Mouse (Mus musculus): Measurements from ENCODE around the gene Lrrc8b. TPM values are rescaled to one million over a fixed set of nuclear protein-coding genes. Genes with fewer than 3 reads are reported as not detected.

Gene Lrrc8b
- total RNA-seq, 2 experiments from 2014 or later: 105 to 108 TPM

DNA sequence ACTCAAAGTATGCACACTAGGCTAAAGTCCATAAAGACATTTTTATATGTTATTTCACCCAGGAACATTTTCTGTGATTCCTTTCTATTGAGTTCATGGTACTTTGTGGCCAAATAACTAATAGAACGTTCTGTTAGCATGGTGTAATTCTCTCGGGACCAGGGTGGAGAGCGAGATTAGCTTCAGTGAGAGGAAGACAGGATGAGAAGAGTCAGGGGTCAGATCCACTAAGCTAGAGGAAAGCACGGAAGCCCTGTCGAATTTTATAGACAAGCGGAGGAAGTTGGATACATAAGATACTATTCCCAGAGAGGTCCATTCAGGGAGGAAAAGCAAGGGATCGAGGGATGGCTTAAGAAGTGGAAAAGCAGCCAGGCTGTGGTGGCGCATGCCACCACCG, 62.0 kb downstream of the Lrrc8b start:
- intact Hi-C loops (cut with DNase I): no loop called here

DNA sequence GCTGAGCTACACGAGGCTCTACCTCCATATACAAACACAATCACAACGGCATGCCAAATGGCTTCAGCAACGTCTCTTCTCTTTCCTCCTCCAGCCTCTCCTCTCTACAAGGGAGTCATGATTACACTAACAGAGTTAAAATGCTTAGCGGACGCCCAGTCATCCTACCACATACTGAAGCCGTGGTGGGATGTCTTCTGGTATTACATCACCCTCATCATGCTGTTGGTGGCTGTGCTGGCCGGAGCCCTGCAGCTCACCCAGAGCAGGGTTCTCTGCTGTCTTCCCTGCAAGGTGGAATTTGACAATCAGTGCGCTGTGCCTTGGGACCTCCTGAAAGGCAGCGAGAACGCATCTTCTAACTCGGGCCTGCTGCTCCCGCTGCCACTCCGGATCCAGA, 64.1 kb downstream of the Lrrc8b start:
- intact Hi-C loops (cut with DNase I): no loop called here
- no peak for DNase-seq

More for the DNA sequence above, 62.0 kb downstream of the Lrrc8b start:
- DNase-seq: no peak

DNA sequence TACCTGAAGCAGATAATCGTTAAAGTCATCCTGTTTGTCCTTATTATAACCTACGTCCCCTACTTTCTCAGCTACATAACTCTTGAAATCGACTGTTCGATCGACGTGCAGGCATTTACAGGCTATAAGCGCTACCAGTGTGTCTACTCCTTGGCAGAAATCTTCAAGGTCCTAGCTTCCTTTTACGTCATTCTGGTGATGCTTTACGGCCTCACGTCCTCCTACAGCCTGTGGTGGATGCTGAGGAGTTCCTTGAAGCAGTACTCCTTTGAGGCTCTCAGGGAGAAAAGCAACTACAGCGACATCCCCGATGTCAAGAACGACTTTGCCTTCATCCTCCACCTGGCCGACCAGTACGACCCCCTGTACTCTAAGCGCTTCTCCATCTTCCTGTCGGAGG, 65.0 kb downstream of the Lrrc8b start:
- no peak for DNase-seq
- intact Hi-C loops (cut with DNase I): no loop called here

DNA sequence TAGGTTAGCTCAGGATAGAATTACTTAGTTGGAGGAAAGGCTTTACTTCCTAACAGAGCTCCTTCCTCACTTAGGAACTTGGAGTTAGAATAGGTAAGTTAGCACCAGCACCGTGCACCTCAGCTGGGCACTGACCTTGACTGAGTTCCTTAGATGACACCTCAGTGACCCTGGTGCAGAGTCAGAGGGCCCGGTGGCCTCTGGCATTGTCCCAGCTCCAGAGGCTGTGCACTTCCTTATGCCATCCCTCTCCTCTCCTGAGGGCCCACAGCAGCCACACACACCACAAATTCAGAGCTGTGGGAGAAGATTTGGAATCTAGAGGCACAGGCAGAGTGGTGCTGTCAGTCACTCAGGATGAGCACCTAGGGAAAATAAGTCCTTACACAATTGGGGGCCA, 68.1 kb downstream of the Lrrc8b start:
- intact Hi-C loops (cut with DNase I): no loop called here
- no peak for DNase-seq

DNA sequence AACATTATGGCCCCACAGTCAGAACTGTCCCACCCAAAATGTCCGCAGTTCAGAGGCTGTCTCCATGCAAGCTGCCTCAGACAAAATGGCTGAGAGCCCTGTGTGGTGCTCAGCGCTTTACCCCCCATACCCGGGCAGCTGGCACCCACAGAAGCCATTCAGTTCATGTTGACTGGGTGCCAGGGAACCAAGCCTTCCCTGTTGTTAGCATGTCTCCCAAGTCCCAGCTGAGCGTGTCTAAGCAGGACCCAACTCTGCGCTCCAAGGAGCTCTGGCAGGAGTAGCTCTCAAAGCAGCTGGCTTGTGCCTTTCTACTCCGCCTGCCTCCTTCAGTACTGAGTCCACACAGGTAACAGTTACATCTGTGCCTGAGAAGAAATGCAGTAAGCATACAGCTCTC, 68.7 kb downstream of the Lrrc8b start:
- intact Hi-C loops (cut with DNase I): no loop called here
- DNase-seq: peak; percentile 79

DNA sequence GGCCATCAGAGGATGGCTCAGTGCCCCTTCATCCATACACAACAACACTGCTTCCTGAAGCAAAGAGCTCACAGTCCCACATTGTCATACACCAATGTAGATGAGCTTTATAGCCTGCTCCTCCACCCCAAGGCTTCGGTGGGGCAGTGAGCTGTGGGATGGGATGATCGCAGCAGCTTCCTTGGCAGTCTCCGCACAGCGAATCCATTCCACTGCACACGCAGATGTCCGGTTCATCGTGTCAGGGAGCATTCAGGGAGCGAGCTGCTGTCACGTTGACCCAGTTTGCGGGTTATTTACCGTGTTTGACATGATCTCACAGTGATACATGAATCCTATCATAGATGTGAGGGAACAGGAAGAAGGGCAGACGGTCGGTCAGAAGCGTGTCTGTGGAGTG, 69.3 kb downstream of the Lrrc8b start:
- intact Hi-C loops (cut with DNase I): no loop called here
- peak; percentile 52 for DNase-seq

DNA sequence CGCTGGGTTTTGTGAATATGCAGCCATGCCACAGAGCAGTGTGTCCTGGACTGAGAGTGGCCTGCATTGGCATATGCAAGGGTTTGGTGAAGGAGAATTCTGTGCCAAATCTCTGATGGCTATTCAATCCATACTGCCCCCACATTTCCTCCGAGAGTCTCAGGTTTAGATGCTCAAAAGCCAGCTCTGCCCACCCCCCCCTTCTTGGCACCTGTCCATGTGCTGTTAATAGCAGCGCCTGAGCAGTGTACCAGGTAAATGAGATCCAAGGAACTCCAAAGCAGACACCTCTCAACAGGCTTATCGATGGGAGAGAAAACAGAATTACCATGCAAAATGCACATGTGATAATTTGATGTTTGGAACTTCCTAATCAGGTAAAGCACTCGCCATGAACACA, 74.6 kb downstream of the Lrrc8b start:
- DNase-seq: peak; percentile 41
- intact Hi-C loops (cut with DNase I): loop anchor here (5.0 kb wide), 1 partner anchor 83 kb away; no protein-coding TSS in a partner anchor

DNA sequence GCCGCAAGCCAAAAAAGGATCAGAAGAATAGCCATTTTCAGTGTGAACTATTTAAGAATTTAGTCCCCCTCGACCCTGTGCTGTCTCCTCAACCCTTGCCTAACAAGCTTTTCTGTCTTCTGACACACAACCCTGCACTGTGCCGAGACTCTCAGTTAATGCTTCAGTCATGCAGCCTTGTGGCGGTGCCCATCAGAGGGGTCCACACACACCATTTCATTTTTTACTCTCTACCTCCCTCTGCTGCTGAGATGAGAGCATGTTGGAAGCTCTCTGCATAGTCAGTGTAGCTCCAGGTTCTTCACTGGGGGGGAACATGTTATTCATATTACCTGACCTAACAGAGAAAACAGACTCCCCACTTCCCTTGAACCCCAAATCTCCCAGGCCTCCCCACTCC, 75.8 kb downstream of the Lrrc8b start:
- intact Hi-C loops (cut with DNase I): loop anchor here (5.0 kb wide), 1 partner anchor 84 kb away; no protein-coding TSS in a partner anchor
- DNase-seq: peak; percentile 34

DNA sequence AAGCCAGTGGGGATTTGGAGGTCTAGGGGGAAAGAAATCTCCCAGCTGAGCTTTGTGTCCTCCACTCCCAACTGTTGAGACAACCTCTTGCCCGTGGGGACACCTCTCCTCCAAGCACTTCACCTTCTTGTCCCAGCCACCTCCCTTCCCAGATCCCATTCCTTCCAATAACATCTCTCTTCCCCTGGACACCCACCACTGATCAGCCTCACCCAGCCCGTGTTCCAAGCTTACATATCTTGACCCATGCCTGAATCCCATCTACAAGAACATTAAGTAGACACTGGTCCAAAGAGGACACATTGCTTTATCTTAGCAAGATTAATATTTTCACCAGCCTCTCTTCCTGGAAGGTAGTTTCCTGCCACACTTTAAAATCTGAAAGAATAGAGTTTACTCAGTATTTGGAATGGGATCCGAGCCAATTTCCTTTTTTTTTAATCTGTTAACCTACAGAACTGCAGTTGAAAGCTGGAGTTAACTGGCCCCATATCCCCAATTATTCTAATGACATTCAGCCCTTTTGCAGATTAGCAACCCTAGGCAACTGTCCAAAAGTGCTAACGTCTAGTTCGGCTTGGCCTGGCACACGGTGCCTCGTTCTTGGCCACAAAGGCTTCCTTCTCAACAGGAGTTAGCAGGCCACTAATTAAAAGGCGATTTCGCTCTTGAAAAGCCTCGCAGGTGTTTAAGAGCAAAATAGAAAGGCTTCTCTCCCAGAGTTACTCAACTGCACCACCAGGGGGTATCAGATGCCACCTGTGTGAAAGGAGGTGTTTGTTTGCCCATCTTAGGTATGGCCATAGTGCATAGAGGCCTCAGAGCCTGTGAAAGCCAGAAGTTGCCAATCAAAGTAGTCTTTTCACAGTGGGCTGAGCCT, 77.0 kb downstream of the Lrrc8b start:
- DNase-seq: peak; percentile 72

DNA sequence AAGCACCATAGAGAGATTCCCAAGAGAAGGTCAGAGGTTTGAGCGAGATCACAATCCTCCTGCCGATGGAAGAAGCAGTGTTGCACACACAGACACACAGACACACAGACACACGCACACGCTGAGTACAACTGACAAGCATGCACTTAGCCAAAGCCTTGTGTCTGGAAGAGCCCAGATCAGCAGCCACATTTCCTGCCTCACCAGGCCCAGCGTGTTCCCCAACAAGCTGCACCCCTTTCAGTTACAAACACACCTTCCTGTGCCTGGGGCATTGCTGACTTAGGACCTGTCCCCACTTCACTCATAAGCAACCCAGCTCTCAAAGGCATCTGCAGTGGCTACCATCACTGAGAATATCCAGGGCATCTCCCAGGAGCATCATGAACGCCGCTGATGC, 77.8 kb downstream of the Lrrc8b start:
- intact Hi-C loops (cut with DNase I): loop anchor here (5.0 kb wide), 1 partner anchor 86 kb away; no protein-coding TSS in a partner anchor
- no peak for DNase-seq

More for the DNA sequence above, 77.0 kb downstream of the Lrrc8b start:
- intact Hi-C loops (cut with DNase I): loop anchor here (5.0 kb wide), 1 partner anchor 85 kb away; no protein-coding TSS in a partner anchor

DNA sequence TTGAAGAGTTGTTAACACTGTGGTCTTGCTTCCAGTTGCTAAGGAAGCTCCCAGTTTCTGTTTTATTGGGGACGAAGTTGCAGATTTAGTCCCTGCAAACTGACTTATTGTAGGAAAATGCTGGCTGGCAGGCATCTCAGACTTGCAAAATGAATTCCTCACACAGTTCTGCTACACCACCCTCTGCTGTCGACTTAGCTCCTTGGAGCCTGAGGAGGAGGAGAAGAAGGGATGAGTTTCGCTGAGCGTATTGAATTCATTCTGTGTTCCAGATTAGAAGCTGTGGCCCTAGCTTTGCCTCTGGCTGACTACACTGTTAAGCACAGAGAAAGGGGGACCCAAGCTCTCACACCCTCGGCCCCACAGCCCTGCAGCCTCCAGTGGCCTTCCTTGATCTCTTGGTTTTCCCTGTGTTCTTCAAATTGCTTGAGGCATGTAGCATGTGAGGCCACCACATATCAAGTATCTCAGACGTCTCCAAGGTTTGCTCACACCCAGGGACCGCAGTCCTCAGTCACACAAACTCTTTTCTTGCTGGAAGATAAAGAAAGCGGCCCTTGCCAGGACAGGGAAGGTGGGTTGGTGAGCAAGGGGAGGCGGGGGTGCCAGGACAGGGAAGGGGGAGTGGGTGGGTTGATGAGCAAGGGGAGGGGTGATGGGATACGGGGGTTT, 78.8 kb downstream of the Lrrc8b start:
- DNase-seq: no peak
- intact Hi-C loops (cut with DNase I): loop anchor here (5.0 kb wide), 1 partner anchor 87 kb away; no protein-coding TSS in a partner anchor

DNA sequence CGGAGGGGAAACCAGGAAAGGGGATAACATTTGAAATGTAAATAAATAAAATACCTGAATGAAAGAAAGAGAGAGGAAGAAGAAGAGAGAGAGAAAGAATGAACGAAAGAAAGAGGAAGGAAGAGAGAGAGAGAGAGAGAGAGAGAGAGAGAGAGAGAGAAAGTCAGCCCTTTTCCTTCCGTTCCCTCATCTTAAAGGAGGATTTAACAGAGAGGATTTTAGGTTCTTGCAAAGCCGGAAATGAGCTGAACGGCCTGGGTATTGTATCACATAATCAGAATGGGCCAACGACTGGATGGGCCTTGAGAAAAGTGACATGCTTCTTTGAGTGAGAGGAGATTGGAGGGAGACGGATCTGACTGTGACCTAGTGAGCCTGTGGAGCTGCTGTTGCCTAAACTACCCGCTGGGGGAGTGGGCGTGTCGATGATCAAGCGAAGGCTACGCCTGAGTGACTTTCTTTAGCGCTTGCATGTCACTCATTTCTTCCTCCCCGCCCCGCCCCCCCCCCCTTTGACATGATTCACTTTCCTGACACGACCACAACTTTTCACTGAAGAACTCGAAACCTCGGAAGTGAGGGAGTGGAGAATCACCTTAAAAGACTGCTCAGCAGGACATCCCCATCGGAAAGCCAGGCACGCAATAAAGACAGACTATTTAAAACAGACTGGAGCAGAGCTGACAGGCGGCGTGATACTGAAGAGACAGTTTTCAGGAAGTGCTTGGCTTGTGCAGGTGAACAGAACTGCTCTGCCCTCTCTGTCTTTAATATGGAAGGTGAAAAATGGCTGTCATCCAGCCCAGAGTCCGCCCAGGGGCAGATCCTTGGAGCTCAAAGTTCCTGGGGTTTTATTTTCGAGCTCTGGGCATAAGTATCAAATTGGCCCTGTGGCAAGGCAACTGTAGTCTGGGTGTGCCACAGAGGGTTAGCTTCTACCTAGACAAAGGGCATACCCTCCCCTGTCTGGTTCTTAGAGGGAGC, 79.6 kb downstream of the Lrrc8b start:
- intact Hi-C loops (cut with DNase I): loop anchor here (5.0 kb wide), 2 partner anchors 88 to 372 kb away; no protein-coding TSS in a partner anchor
- peak; percentile 74 for DNase-seq

DNA sequence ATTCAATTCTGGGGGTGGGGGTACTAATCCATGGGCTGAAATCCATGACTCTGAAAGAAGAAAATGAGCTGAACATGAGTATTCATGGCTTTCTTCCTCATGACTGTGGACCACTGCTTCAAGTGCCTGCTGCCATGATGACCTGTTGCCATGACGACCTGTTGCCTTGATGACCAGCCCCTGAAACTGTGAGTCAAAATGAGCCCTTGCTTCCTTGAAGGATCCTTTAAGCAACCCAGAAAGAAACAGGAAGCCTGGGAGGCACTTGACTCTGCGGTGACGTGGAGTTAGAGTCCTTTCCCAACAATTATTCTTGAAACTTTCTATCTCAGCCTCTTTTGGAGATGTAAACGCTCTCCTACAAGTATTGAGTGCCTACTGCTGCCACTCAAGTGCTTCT, 80.6 kb downstream of the Lrrc8b start:
- no peak for DNase-seq
- intact Hi-C loops (cut with DNase I): loop anchor here (5.0 kb wide), 1 partner anchor 371 kb away; no protein-coding TSS in a partner anchor

DNA sequence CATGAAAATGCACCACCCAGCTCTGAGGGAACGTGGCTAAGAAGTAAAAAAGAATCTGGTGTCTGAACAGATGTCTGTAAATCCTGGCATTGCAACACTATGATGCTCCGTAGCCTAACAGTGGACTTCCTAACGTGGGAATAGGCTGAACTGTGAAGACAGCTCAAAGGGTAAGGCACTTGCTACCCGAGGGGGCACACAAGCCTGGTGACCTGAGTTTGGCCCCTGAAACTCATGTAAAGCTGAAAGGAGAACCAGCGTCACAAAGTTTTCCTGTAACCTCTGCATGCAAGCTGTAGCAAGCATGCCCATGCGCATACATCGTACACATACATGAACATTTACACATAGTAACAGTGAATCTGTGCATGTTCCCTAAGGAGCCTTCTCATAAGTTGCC, 81.0 kb downstream of the Lrrc8b start:
- no peak for DNase-seq
- intact Hi-C loops (cut with DNase I): loop anchor here (5.0 kb wide), 1 partner anchor 371 kb away; no protein-coding TSS in a partner anchor

DNA sequence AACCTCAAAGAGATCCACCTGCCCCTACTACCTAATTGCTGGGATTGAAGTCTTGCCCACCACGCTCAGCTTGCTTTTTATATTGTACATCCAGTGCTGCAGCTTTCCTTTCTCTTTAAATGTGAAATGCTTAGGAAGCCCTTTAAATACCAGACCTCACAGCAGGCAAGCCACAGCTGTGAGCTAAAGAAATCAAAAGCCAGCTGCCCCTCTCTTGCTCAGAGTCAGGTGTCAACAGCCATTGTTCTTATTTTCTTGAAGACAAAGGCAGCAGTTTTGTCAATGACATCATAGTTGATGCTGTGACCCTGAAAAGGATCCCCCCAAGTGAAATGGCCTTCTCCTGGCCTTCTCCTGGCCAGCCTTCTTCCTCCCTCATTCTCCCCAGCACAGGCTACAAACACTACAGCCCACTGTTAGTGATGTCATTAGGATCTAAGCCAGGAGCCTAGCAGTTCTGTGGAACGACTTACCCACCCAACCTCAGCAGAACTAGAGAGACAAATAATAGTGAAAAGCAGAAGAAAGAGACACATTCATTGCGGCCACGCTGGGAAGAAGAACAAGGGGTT, 82.9 kb downstream of the Lrrc8b start:
- no peak for DNase-seq
- intact Hi-C loops (cut with DNase I): loop anchor here (5.0 kb wide), 1 partner anchor 369 kb away; no protein-coding TSS in a partner anchor

DNA sequence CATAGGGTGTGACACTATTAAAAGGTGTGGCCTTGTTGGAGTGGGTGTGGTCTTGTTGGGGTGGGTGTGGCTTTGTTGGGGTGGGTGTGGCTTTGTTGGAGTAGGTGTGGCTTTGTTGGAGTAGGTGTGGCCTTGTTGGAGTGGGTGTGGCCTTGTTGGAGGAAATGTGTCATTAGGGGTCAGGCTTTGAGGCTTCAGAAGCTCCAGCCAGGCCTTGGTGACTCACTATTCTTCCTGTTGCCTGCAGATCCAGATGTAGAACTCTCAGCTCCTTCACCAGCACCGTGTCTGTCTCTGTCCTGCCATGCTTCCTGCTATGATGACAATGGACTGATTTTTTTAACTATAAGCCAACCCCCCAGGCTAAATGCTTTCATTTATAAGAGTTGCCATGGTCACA, 83.8 kb downstream of the Lrrc8b start:
- DNase-seq: no peak
- intact Hi-C loops (cut with DNase I): loop anchor here (5.0 kb wide), 1 partner anchor 368 kb away; no protein-coding TSS in a partner anchor

DNA sequence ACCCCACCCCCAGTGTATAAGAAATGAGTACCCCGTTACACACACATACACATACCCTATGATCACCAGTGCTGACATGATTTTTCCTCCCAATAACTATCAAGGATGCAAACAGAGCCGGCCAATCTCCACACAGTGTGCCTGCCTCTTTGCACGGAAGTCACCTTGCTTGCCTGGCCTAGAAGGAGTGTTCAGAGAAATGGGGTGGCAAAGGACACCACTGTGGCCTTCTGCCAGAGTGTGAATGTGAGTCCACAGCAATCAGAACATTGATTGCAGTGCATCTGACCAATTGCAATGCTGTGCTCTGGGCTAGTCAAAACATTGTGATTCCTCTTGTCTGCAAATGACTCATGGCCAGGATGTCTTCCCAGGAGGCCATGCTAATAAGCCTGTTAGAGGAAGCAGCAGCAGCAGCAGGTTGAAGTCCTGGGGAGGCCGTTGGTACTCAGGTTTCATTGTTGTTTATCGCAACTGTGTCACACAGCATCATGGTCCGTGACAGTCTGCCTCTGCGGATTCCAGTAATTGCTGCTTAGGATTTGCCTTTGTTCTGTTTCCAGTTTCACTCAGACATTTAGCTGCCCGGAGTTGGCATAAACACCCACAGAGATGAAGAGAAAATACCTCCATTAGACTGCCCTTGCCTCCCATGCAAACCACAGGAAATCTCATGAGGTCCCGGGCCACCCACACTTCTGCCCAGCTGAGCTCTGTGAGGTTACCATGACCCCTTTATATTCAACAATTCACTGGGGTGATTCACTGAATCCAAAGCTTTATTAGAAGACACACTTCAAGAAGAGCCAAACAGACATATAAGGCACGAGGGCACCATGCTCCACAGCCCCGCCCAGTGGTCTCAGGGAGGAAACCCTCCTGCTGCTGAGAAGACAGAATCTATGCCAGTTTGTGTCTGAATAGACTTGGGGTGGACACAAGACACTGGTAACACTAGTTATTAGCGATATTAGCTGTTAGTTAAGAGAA, 84.9 kb downstream of the Lrrc8b start:
- intact Hi-C loops (cut with DNase I): no loop called here
- no peak for DNase-seq

DNA sequence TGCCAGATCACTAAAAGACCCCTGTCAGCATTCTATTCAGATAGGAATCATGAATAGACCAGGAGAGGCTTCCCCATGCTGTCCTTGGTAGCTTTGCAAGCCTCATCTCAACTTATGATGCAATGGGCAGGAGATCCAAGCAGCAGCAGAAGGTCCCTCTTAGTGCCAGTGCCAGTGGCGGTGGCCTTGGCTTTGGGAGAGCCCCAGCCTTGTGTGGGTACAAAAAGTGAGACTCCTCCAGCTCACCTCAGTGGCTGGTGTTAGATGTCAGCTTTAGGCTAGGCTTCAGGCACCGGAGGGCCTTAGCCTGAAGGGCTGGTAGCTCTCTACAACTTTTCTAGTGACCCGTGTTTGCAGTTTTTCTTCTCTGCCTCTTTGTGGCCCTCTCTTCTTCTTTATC, 85.6 kb downstream of the Lrrc8b start:
- intact Hi-C loops (cut with DNase I): no loop called here
- no peak for DNase-seq

DNA sequence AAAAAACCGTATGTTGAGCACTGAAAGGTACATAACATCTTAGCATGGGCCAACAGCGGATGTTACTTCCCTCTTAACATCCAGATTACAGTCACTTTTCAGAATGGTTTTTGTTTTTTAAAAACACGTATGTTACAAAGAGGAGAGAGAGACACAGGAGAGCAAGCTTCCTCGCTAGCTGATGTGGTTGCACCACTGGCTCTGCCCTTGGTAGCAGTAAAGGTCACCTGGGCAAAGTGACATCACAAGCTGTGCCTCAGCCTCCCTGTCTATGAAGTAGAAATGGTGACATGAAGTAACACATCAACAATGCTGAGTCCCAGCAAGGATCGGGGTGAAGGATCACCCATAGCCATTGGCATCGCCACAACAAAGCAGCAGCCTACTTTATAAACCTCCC, 93.2 kb downstream of the Lrrc8b start:
- no peak for DNase-seq
- intact Hi-C loops (cut with DNase I): no loop called here

Data from left cerebral cortex, postnatal 4 days (tissue).